Mouse (Mus musculus) lung, postnatal 36 days (tissue): ENCODE results near the gene Pfdn5.

ENCODE experiments used
- DNase-seq: peaks from one replicate; pipeline ENCODE4 v3.0.0; 2022; ENCODE audit warnings: mixed read lengths

Gene Pfdn5

DNA sequence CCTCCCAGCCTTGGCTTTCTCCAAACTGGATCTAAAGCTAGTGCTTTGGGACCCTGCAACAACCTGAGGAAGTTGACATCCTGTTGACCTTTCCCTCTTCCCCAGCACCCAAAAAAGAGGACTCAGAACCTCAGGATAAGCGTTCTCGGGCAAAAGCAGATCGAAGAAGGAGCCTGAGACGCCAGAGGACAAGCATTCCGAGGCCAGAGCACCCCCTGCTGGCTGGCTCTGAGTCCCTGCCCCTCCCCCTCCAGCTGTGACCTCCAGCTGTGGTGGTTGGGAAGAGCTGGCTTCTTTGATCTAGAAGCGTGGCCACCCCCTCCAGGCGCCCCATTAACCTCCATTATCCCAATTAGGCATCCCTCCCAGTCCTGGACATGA is 51.2 kb downstream of the Pfdn5 start:
- DNase-seq = peak; percentile 96

DNA sequence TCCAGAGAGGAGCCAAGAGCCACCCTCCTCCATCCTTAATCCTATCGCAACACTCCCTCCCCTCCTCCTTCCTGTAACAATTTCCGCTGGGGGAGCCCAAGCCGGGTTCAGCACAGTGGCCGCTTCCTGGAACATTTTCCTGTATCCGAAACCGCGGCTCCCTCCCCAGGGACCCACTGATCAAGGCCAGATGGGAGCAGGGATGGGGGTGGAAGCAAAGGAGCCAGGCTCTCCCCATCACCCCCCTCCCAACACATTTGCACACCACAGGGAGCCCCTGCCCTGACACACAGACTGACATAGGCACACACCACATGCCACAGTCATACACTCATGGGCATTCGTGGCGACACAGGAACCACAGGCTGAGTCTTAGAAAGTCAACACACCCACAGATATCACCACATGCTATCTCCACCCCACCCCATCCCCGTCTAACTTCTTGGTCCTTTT is 51.9 kb downstream of the Pfdn5 start:
- DNase-seq = peak; percentile 75
